Mouse (Mus musculus): ENCODE measurements around the gene Prss50. TPM values are rescaled to one million over a fixed set of nuclear protein-coding genes. Genes with fewer than 3 reads are reported as not detected.

Gene Prss50
- polyA plus RNA-seq, 1 experiment from 2014 or later = not detected

DNA sequence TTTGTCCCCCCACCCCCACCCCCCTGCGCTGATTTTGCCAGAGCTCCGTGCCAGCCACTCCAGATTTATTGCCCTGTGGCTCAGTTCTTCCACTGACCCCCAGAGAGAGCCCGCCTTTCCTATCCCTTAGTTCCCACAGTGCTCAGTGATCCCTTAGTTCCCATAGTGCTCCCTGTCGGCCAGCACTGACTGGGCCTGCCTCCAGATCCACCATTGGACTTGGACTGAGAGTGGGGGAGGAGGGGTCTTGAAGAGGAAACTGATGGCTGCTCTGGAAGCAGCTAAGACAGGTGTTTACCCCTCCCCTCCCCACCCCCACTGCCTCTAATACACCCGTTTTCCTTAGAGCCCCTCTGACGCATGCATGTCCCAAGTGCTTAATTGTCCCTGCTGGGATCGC is 38.2 kb downstream of the Prss50 start:
- H3K9me3 ChIP-seq (ENCODE audit: control insufficient read depth, low read length) = no peaks in the 10 kb centered on the region
- no peak overlapping the region for H3K4me3 ChIP-seq (ENCODE audit: control insufficient read depth in 1 of 2, insufficient read depth in 1 of 2, low read depth in 1 of 2, low read length in 2 of 2)
- H3K9ac ChIP-seq (ENCODE audit: low read length) = no peak overlapping the region
- H3K36me3 ChIP-seq (ENCODE audit: control insufficient read depth, insufficient read depth, low read length) = no peaks in the 10 kb centered on the region
- H3K27me3 ChIP-seq (ENCODE audit: control insufficient read depth, insufficient read depth, low read length) = peaks cover 7% of the 10 kb centered on the region; the same call in 1 of the 2 replicates
- peak overlapping the region; percentile 31; the same call in 1 of the 2 replicates for H3K4me2 ChIP-seq (ENCODE audit: low read length)
- 21% methylated on average over 7 of the region's 7 CpGs for WGBS
- ATAC-seq (ENCODE audit: insufficient number of reproducible peaks, insufficient read depth, low FRiP score, low read depth) = no peak
- H3K4me1 ChIP-seq (ENCODE audit: control insufficient read depth in 2 of 2, insufficient read depth in 2 of 2, low read length in 2 of 2) = peaks cover 6 to 8% of the 10 kb centered on the region in 2 experiments; a peak in 3 of 4 replicates
- H3K27ac ChIP-seq (replicated peaks in 1 of 2; ENCODE audit: control insufficient read depth in 1 of 2, insufficient read depth in 1 of 2, low read depth in 2 of 2, low read length in 2 of 2) = no peak overlapping the region

DNA sequence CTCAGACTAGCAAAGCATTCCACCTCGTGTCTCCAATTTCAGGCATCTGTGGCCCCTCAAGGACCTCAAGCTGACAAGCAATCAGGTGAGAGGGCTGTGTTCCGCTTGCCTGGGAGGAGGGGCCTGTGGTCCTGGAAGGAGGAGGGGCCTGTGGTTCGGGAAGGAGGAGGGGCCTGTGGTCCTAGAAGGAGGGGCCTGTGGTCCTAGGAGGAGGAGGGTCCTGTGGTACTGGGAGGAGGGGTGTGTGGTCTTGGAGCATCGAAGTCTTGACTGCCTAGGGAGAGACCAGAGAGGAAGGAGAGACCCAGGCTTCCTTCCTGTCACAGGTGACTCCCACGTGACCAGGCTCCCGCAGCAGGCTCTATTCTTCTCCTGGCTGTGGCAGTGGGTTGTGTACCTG is 38.8 kb downstream of the Prss50 start:
- Histone ChIP-seq H3K4me3 (ENCODE audit: control insufficient read depth in 1 of 2, insufficient read depth in 1 of 2, low read depth in 1 of 2, low read length in 2 of 2) (no peak overlapping the region), H3K27me3 (ENCODE audit: control insufficient read depth, insufficient read depth, low read length) (peaks cover 7% of the 10 kb centered on the region; the same call in 1 of the 2 replicates)
- 12% methylated on average over 6 of the region's 6 CpGs for WGBS

DNA sequence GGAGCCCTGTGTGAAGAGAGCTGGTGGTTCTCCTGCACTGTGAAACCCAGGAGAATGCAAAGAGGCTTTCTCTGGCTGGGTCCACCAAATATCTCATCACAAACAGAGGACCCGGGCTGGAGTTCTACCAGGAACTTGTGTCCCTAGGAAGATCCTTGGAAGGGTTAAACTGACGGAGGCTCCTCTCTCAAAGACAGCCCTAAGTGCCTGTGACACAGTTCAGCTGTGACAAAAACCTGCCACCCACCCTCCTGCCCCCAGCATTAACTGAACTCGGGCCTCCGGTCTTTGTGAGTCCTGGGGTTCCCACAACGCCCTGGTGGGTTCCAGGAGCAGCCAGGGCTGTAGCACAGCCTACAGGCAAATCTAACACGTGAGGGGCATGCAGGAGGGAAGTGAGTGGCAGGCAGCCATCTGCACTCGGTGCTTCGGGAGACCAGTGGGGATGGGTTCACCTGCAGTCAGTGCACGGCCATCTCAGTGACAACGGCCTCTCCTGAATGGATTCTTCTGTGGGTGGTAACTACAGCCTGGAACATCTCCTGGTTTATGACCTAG is 41.8 kb downstream of the Prss50 start:
- Histone ChIP-seq H3K4me1 (ENCODE audit: control insufficient read depth in 2 of 2, insufficient read depth in 2 of 2, low read length in 2 of 2) (peaks cover 4 to 6% of the 10 kb centered on the region in 2 experiments; a peak in 3 of 4 replicates), H3K4me2 (ENCODE audit: low read length) (no peak overlapping the region), H3K4me3 (ENCODE audit: control insufficient read depth in 1 of 2, insufficient read depth in 1 of 2, low read depth in 1 of 2, low read length in 2 of 2) (no peak overlapping the region), H3K9ac (ENCODE audit: low read length) (no peak overlapping the region; the same call in 1 of the 2 replicates), H3K27me3 (ENCODE audit: control insufficient read depth, insufficient read depth, low read length) (peaks cover 5% of the 10 kb centered on the region; the same call in 1 of the 2 replicates), H3K36me3 (ENCODE audit: control insufficient read depth, insufficient read depth, low read length) (no peaks in the 10 kb centered on the region), H3K9me3 (ENCODE audit: control insufficient read depth, low read length) (no peaks in the 10 kb centered on the region), H3K27ac (replicated peaks in 1 of 2; ENCODE audit: control insufficient read depth in 1 of 2, insufficient read depth in 1 of 2, low read depth in 2 of 2, low read length in 2 of 2) (no peak overlapping the region)
- WGBS = 36% methylated on average over 10 of the region's 10 CpGs
- no peak for ATAC-seq (ENCODE audit: insufficient number of reproducible peaks, insufficient read depth, low FRiP score, low read depth)

More for the DNA sequence above, 38.8 kb downstream of the Prss50 start:
- no peak for ATAC-seq (ENCODE audit: insufficient number of reproducible peaks, insufficient read depth, low FRiP score, low read depth)
- no peaks in the 10 kb centered on the region for H3K36me3 ChIP-seq (ENCODE audit: control insufficient read depth, insufficient read depth, low read length)
- H3K9me3 ChIP-seq (ENCODE audit: control insufficient read depth, low read length) = no peaks in the 10 kb centered on the region
- no peak overlapping the region for H3K27ac ChIP-seq (replicated peaks in 1 of 2; ENCODE audit: control insufficient read depth in 1 of 2, insufficient read depth in 1 of 2, low read depth in 2 of 2, low read length in 2 of 2)
- peak overlapping the region; percentile 31; the same call in 1 of the 2 replicates for H3K4me2 ChIP-seq (ENCODE audit: low read length)
- H3K4me1 ChIP-seq (ENCODE audit: control insufficient read depth in 2 of 2, insufficient read depth in 2 of 2, low read length in 2 of 2) = peaks cover 4 to 6% of the 10 kb centered on the region in 2 experiments; a peak in 3 of 4 replicates
- no peak overlapping the region for H3K9ac ChIP-seq (ENCODE audit: low read length)

DNA sequence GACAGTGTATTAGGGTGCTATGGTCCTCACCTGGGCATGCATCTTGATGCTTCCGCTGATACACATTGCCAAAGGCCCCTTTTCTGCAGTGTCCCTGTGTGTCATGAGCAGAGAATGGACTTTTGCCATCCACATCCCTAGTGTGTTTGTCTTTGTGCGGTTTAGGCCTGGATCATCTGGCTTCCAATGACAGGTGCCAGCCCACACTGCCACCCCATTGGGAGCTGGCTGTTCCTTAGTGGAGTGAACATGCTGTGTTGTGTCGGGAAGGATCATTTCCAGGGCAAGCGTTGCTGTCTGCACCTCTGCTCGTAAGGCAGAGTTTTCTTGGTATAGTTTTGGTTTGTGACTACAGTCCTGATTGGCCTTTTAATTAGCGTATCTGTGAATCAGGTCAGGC is 43.4 kb downstream of the Prss50 start:
- ATAC-seq (ENCODE audit: insufficient number of reproducible peaks, insufficient read depth, low FRiP score, low read depth) = no peak
- Histone ChIP-seq H3K27ac (replicated peaks in 1 of 2; ENCODE audit: control insufficient read depth in 1 of 2, insufficient read depth in 1 of 2, low read depth in 2 of 2, low read length in 2 of 2) (no peak overlapping the region), H3K9ac (ENCODE audit: low read length) (no peak overlapping the region), H3K36me3 (ENCODE audit: control insufficient read depth, insufficient read depth, low read length) (no peaks in the 10 kb centered on the region), H3K27me3 (ENCODE audit: control insufficient read depth, insufficient read depth, low read length) (no peaks in the 10 kb centered on the region), H3K4me2 (ENCODE audit: low read length) (no peak overlapping the region), H3K4me1 (ENCODE audit: control insufficient read depth in 2 of 2, insufficient read depth in 2 of 2, low read length in 2 of 2) (peaks cover 4% of the 10 kb centered on the region in 2 experiments; a peak in 3 of 4 replicates), H3K9me3 (ENCODE audit: control insufficient read depth, low read length) (no peaks in the 10 kb centered on the region), H3K4me3 (ENCODE audit: control insufficient read depth in 1 of 2, insufficient read depth in 1 of 2, low read depth in 1 of 2, low read length in 2 of 2) (no peak overlapping the region)
- WGBS = 83% methylated on average over 6 of the region's 6 CpGs

DNA sequence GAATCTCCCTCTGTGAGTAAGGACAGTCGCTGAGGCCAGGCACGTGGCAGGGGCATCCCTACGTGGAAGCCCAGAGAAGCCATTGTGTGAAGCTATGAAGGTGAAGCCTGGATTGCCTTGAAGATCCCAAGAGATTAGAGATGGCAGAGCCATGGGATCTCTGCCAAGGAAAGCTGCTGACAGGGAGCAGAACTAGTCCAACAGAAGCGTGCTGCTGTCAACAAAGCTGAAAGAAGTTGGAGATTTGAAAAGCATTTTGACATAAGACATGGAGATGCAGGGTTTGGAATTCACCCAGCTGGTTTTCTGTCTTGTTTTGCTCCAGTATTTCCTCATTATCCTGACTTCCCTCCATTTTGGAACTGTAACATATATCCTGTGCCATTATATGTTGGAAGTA is 44.5 kb downstream of the Prss50 start:
- H3K9me3 ChIP-seq (ENCODE audit: control insufficient read depth, low read length) = peaks cover 3% of the 10 kb centered on the region; the same call in 1 of the 2 replicates
- no peak overlapping the region for H3K27ac ChIP-seq (replicated peaks in 1 of 2; ENCODE audit: control insufficient read depth in 1 of 2, insufficient read depth in 1 of 2, low read depth in 2 of 2, low read length in 2 of 2)
- H3K9ac ChIP-seq (ENCODE audit: low read length) = no peak overlapping the region
- no peak overlapping the region for H3K4me2 ChIP-seq (ENCODE audit: low read length)
- H3K36me3 ChIP-seq (ENCODE audit: control insufficient read depth, insufficient read depth, low read length) = no peaks in the 10 kb centered on the region
- no peak overlapping the region for H3K4me3 ChIP-seq (ENCODE audit: control insufficient read depth in 1 of 2, insufficient read depth in 1 of 2, low read depth in 1 of 2, low read length in 2 of 2)
- no peak for ATAC-seq (ENCODE audit: insufficient number of reproducible peaks, insufficient read depth, low FRiP score, low read depth)
- H3K4me1 ChIP-seq (ENCODE audit: control insufficient read depth in 2 of 2, insufficient read depth in 2 of 2, low read length in 2 of 2) = no peaks in the 10 kb centered on the region; a peak in 1 of 4 replicates
- no peaks in the 10 kb centered on the region for H3K27me3 ChIP-seq (ENCODE audit: control insufficient read depth, insufficient read depth, low read length)
- WGBS = 59% methylated on average over 4 of the region's 4 CpGs

DNA sequence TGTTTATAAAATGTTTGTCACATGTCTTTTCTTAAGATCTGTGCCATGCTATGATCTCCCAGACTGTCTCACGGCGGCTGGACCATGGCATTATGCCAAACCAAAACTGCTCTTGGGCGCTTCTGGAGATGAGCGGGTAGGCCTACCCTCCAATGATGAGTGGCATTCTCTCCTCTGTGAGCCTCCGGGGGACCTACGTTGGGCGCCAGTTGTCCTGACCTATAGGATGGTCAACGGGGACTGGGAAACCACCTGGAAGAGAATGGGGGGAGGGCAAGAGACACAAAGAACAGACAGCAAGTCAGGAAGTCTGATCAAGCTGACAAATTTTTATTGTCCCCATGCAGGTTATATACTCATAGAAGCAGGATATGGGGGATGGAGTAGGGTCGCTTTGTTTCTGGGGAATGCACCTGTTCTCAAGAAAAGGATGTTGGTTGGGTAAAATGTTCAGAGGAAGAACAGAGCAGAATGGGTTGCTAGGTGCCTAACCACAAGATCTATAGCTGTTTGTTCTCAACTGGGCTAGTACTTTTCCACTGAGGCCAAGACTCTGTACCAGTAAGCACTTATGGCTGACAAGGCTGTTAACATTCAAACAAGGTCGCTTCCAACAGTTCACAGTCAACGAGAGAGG is 49.6 kb downstream of the Prss50 start:
- Histone ChIP-seq H3K27me3 (ENCODE audit: control insufficient read depth, insufficient read depth, low read length) (no peaks in the 10 kb centered on the region), H3K27ac (replicated peaks in 1 of 2; ENCODE audit: control insufficient read depth in 1 of 2, insufficient read depth in 1 of 2, low read depth in 2 of 2, low read length in 2 of 2) (no peak overlapping the region), H3K4me3 (ENCODE audit: control insufficient read depth in 1 of 2, insufficient read depth in 1 of 2, low read depth in 1 of 2, low read length in 2 of 2) (no peak overlapping the region), H3K4me2 (ENCODE audit: low read length) (no peak overlapping the region), H3K4me1 (ENCODE audit: control insufficient read depth in 2 of 2, insufficient read depth in 2 of 2, low read length in 2 of 2) (no peaks in the 10 kb centered on the region), H3K9me3 (ENCODE audit: control insufficient read depth, low read length) (peaks cover 4% of the 10 kb centered on the region; the same call in 1 of the 2 replicates), H3K36me3 (ENCODE audit: control insufficient read depth, insufficient read depth, low read length) (no peaks in the 10 kb centered on the region), H3K9ac (ENCODE audit: low read length) (no peak overlapping the region)
- WGBS = 83% methylated on average over 11 of the region's 11 CpGs
- ATAC-seq (ENCODE audit: insufficient number of reproducible peaks, insufficient read depth, low FRiP score, low read depth) = no peak

DNA sequence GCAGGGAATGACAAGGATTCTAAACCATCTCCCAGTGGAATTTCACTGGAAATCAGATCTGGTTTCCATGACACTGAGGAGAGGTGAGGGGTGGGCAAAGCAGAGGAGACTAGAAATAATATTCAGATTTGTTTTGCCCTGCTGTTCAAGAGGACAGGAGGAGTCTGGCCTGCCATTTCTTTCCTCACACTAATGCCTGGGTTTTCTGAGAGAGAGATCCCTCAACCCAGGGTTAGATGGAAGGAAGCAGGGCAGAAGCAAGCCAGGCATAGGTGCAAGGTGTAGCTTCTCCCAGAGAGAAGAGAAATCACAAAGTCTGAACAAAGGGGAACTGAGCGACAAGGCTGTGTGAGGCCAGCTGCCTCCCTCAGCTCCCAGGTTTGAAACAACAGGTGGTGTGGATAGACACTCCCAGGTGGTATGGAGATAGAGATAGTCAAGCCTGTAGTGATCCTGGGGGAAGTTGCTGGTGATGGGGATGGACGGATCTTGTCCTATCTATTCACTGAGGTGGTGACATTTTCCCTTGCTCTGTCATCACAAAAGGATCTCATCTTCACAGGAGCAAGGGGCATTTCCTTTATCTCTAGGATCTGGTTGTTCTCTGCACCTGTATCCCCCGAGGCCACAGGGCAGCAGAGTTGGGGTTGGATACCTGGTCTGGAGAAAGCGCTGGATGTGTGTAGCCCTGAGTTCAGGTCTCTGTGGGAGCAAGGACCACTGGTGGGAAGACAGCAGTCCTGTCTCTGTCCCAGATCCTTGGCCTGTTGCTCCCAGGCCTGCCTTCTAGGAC is 50.3 kb downstream of the Prss50 start:
- no peak for ATAC-seq (ENCODE audit: insufficient number of reproducible peaks, insufficient read depth, low FRiP score, low read depth)
- Histone ChIP-seq H3K27ac (replicated peaks in 1 of 2; ENCODE audit: control insufficient read depth in 1 of 2, insufficient read depth in 1 of 2, low read depth in 2 of 2, low read length in 2 of 2) (no peak overlapping the region), H3K27me3 (ENCODE audit: control insufficient read depth, insufficient read depth, low read length) (no peaks in the 10 kb centered on the region), H3K9ac (ENCODE audit: low read length) (no peak overlapping the region), H3K4me2 (ENCODE audit: low read length) (no peak overlapping the region), H3K4me1 (ENCODE audit: control insufficient read depth in 2 of 2, insufficient read depth in 2 of 2, low read length in 2 of 2) (no peaks in the 10 kb centered on the region), H3K9me3 (ENCODE audit: control insufficient read depth, low read length) (peaks cover 4% of the 10 kb centered on the region; the same call in 1 of the 2 replicates), H3K36me3 (ENCODE audit: control insufficient read depth, insufficient read depth, low read length) (no peaks in the 10 kb centered on the region), H3K4me3 (ENCODE audit: control insufficient read depth in 1 of 2, insufficient read depth in 1 of 2, low read depth in 1 of 2, low read length in 2 of 2) (no peak overlapping the region)
- 75% methylated on average over 4 of the region's 4 CpGs for WGBS

Data from heart, embryonic 14.5 days (tissue).